Mouse (Mus musculus) urinary bladder, postnatal 10 days (tissue): ENCODE measurements around the gene Tenm2.

Experiments
- DNase-seq: peaks from one replicate; pipeline ENCODE4 v3.0.0; 2022; ENCODE audit warnings: low spot score

Gene Tenm2

DNA sequence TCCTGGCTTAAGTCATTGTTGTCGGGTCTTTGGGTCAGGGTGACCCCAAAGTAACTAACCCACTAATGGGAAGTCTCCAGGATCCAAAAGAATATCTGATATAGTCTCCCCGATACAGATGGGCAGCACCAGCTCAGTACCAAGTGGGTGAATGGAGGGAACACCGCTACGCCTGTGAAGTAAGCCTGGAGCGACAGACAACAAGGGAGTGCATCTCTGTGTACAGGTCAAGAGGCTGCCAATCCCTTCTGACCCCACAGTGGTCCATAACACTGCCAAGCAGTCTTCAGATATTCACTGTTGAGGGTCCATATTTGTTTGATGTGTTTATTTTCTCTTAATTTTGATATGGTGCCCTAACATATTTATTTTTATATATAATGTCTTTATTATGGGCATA is 754.7 kb downstream of the Tenm2 start:
- DNase-seq = no peak

DNA sequence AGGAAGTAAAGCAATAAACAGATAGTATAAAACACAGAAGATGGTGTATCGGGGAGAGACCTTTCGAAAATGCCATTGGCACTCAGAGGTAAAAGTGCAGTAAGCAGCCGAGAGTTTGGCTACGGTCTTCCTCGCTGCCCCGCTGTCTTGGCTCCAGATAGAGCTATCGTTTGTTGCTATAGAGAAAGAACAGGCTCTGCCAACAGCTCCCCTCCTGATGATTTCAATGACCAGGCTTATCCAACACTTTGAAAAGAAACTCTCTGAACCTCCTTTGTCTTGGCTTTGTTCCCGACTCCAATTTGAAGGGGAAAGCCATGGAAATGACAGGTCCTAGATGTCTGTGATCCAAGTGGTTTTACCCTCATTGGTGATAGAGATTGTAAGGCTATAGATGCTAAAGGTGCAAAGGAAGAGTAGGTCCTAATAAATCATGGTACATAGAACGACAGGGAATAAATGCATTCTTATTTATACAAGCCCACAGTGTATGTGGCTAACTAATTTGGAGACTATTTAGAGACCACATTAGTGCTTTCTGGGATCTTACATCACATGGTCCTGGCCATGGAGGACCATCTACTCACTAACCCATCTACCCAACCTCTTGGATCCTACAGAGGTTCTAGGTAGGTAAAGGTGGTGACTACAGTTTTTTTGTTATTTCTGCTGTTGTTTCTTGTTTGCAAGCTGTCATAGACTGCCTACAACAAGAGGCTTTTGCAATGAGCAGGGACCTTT is 765.8 kb downstream of the Tenm2 start:
- no peak for DNase-seq

DNA sequence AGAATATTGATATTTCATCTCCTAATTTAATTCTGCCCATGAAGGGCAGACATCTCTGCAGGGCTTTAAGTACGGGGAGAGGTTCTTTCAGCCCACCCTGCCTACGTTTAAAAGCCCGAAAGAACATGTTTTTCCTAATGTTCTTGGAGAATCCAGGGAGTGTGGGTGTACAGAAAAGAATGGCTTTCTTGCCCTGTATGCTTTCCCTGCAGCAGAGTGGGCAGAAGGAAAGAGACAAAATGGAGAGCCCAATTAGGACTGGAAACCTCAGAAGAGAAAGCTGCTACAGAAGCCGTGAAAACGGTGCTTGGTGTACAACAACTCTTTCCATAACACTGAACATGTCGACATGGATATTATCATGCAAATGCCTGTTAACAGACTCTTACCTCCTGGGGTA is 777.3 kb downstream of the Tenm2 start:
- DNase-seq = no peak

DNA sequence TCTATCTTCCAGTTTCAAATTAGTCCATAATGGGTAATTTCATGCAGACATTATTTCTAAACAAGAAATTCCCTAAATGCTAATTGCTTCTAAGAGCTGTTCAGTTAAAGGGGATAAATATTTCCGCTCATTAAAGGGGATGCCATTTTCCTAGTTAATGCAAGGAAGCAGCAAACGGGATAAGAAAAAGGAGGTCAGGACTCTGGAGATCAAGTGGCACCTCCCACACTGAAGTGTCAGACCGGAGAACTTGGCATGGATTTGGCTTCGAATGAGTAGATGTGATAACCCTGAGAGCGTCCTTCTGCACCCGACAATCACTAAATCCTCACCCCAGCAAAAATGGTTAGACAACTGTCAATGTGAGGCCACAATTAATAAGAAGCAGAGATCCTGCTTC is 781.7 kb downstream of the Tenm2 start:
- no peak for DNase-seq

DNA sequence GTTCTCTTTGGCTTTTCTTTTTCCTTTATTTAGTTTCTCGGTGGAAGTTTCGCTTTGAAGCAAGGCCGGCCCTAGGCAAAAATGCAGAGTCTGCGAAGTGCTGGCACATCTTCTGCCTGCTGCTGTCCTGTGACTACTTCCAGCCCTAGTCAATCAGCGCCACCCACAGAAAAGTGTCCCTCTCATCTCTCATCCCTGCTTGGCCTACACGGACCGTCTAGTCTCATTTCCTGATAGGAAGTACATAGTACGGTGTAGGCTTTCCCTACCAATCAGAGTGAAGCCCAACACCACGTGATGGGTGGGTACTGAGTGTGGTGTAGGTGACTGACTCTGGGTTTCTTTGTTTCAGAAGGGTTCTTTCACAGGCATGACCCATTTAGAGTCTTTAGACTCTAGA is 783.3 kb downstream of the Tenm2 start:
- DNase-seq = no peak

DNA sequence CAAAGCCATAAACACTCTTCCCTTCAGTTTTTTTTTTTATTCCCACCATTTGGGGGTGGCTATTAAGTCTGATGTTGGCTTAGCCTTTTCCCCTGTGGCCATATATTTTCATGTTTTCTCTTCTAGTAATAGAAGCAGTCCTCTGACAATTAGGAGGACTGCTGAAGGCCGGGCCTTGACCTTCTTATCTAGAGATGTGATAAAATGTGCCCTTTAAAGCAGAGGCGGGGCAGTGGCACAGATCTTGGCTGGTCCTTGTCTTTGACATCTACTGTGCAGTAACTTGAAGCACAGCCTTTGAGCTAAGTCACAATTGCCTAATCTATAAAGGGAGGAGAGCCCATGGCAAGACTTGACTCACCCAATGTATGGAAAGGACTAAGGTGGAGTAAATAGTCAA is 789.4 kb downstream of the Tenm2 start:
- DNase-seq = no peak

DNA sequence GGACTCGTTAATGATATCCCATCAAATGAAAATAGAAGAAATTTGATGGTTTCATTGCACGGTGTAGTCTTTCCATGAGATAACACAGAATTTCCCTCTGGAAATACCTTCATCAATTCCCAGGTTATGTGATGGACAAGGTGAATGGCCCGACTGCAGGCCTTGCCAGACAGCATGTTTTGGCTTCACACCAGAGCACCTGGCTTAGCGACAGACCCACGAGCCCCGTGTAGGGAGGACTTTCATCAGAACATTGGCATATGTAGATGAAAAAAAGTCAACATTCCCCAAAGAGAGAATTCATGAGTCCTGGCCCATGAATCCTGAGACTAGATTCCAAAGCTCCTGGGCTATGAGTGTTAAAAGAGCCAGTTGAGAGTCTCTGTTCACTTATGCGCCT is 791.9 kb downstream of the Tenm2 start:
- DNase-seq = no peak

DNA sequence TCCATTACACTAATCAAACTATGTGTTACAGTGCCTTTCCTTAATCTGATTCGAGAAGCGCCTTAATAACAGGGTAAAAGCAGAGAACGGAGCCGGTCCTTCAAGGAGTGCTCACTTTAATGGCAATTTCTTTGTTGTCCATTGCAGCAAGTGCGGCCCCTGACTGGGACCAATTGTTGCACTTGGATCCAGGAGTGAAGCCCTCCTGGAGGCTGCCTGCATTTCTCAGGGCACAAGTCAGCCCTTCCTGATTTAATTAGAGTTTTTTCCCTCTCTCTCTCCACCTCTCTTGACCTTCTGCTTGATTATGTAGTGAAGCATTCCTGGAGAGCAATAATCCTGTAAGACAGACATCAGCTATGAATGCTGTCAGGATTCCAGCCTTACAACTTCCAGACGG is 794.0 kb downstream of the Tenm2 start:
- DNase-seq = no peak

DNA sequence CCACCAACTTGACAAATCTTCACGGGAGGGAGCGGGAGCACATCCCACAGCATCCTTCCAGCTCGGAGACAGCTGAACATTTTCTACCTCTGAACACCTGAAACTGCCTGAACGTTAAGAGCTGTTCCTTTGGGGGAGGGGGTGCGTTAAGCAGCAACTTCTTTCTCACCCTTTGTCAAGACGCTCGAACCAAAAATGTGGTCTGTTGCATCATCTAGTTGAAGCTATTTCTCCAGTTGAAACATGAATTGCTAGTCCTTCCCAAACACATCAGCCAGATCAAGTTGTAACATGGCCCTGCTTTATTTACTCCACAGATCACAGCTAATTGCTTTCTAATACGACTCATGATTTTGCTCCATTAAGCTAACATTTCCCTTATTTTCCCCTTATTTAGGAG is 799.5 kb downstream of the Tenm2 start:
- no peak for DNase-seq

DNA sequence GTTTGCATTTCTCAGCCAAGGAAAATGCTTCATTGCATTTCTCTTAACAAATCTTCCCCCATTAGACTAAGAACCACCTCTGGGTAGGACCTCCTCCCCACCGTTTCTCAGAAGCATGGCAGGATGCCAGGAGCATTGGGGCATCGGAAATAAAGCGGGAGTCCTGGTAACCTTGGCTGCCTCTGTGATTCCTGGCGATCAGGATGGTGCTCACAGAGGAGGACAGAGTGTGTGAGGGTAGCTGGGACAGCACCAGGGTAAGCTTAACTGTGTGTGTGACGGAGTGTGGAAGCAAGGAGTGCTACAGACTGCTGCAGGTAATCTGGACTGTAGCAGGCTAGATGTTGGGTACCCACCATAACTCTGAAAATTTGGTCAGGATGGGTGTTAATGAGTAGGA is 806.8 kb downstream of the Tenm2 start:
- no peak for DNase-seq

DNA sequence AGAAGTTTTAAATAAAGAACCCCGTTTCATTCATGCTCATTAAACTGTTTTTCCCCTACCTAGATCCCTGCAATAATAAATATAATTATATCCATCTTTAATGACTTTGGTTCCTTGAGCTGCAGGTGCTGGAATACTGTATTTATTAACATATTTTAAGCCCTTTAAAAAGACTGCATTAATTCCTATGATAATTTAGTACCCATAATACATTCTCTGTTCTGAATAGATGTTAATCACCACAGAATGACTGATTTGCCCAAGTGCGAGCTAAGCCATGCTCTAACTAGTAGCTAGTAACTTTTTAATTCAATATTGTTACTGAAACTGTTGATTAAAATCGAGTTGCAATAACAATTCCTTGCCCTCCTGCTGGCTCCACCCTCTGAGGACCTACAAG is 810.8 kb downstream of the Tenm2 start:
- no peak for DNase-seq

DNA sequence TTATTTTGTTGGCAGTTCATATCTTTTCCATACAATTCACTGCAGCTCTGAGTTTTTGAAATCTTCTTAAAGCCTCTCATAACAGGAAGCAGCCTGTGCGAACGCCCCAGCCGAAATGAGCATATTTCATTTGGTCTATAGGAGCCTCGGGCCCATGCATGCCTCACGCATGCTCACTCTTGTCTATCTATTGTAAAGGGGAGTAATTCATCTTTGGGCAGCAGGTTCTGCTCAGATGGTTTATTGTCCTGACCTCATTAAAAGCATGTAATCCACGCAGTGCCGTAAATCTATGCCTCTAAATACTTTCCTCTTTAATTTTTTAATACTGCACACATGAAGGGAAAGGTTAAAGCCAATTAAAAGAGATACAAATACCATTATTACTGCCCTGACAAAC is 815.7 kb downstream of the Tenm2 start:
- no peak for DNase-seq

DNA sequence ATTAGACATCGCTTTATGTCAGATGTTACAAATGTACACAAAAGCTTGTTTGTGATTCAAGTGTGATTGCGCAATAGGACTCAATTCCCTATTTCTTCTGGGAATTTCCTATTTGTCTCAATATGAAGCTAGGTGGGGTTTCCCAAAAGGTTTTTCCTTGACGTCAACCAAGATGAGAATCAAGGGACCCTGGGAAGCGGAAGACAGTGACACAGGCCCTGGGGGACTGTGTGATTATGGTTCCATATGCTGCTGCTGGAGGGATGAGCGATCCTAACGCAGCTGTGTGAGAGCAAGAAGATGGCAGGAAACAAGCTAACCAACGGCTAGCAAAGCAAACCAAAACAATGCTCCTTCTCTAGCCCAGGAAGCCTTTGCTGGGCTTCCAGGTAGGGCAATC is 820.5 kb downstream of the Tenm2 start:
- DNase-seq = no peak

DNA sequence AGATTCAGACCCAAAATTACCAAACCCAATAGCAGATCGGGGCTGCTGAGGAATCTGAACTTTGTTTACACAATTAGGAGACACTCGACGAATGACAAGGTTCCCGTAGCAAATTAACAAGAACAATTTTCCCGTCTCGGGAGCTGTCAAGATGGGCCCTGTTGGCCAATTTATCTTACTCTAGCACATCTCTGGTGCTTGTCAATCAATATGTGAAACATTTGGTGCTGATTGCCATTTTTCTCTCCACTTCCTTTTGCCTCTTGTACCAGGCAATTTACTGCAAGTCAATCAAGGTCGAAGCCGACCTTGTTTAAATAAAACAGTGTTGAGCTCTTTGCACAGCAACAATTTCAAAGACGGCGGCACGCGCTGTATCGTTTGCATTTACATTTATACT is 824.9 kb downstream of the Tenm2 start:
- no peak for DNase-seq

DNA sequence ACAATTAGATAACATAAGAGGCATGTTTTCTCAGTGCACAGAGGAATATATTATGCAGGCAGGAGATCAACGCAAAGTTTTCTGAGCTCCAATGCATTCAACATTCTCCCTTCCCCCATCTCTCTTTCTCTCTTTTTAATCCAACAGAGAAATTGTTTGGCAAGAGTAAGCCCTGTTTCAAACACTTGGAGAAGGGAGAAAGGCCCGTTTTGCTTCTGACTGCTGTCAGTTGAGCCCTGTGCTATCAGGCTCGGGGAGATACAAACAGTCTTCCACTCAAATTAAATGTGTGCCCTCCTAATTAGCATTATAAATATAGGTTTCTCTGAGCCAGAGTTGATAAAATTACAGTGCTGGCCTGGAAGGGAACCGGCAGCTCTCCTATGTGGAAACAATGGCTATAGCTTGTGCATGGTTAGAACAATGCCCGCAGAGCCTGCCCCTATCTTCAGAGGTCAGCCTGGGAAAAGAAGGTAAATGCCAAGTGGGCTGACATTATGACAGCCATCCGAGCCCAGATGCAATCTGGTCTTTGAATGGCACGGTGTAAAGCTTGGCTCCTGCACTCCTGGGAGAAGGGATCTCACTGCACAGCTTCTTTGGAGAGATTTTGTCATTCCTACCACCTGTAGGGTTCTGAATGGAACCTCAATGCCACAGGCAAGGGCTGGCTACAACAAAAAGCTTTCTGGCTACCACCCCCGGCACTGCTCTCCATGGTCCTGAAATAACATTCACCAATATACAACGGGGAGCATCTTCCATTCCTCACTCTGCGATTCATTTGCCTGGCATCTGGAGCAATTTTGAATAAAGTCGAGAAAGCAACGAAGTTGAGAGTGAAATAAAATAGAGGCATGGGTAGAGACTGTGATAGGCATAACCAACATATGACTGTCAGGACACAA is 839.7 kb downstream of the Tenm2 start:
- no peak for DNase-seq

DNA sequence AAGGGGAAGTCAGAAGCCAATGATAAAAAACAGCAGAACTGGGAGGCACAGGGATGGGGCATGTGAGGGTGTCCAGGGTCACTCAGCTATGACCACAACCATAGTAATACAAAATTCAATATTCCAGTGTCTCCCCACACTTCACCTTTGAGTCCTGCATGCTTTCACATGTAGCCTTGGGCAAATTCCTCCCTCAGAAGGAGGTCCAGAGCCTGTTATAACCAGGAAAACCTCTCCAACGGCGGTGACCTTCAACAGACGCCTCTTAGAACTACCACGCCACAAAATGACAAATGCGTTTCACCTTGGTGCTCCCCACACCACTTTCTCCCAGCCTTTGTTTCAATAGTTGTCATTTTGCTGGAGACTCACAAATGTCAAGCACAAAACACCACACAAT is 851.1 kb downstream of the Tenm2 start:
- DNase-seq = no peak

DNA sequence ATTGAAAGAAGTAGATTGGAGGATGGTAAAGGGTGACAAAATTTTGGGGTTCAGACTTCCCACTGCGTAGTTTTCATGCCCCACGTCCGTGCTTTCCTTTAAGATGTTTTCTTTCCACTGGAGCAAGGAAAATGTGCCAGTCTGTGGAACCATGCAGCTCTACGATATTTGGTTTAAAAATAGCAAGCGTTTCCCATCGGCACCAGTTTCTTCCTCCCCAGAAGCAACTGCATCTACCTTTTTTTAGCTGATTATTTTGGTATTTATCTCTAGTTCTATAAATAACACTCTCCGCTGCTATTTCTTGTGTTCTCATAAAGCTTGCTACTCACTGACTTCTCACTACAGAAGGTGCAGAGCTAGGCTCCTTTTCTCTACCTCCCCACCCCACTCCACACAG is 864.0 kb downstream of the Tenm2 start:
- DNase-seq = no peak

DNA sequence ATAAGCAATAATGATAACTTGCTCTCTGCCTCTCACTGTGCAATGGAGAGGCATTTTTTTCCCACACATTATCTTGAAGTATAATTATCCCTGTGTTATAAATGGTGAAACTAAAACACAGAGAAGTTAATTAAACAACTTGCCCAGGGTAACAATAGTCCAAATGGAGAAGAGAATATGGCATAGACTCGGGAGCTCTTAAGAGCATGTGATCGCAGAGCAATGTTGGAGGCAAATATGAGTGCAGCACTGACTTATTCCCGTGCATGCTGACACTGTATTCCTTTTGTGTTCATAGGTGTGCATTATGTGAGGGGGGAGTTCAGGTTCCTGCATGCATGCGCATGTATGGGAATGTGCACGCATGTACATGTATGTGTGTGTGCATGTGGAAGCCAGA is 870.7 kb downstream of the Tenm2 start:
- DNase-seq = no peak

DNA sequence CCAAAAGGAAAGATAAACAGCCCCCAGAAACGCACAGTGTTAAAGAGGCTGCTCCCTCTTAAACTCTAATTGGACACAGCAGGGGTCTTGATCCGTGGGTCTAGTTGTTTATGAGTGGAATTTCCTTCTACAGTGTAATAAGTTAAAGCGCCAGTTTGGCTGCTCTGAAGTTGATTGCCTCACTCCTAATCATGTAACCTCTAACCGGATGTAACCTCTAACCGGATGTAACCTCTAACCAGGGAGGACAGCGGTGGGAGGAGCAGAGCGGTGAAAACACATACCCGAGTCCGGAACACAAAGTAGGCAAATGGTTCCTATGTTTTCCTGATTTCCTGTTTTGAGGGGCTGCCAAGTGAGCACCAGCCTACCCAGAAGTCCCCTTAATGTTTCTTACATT is 871.3 kb downstream of the Tenm2 start:
- no peak for DNase-seq

DNA sequence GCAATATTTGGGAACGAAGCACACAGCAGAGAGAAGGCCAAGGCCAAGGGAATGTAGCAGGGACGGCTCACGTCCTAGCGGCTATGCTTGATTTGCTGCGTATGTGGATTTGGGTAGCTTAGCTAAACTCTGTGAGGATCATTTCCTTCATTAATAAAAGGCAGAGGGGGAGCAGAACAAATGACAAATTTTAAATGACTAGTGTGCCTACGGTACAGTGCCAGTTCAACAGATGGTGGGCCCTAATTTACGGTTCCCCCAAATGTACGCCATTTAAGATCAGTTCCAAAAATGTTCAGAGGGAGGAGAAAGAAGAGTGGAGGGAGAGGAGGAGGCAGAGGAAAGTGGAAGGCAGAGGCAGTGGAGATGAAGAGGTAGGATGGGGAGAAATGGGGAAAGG is 873.2 kb downstream of the Tenm2 start:
- DNase-seq = no peak

DNA sequence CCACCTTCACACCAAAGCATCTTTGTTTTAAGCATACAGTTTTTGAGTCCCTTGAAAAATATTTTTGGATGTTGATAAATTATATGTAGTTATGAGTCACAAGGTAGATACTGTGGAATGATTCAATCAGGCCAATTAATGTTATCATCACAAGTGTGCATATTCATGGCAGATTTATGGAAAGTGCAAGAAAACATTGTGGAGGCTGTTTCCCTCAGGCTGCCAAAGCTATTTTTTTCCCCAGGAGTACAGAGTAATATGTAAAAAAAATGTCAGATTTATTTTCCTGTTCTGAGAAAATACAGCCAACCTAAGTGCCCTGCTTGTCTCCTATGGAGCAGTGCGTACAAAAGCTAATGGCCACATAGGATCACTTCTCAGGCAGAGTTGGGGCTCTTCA is 882.5 kb downstream of the Tenm2 start:
- no peak for DNase-seq

DNA sequence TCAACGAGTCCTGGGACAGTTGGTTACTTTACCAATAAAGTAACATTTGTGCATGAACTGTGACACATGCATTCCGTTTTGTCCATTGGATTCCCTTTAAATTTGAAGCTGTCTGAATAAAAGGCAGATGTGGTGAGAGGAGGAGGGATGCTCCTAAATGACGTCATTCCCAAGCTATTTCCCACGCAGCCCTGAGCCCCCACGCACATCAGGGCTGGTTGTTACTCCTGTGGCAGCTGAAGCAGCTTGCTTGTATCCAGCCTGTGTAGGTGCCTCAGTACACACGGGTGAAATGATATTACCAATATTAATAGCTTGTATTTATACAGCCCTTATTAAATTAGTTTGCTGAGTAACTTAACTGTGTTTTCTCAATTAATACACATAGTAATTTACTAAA is 884.0 kb downstream of the Tenm2 start:
- no peak for DNase-seq

DNA sequence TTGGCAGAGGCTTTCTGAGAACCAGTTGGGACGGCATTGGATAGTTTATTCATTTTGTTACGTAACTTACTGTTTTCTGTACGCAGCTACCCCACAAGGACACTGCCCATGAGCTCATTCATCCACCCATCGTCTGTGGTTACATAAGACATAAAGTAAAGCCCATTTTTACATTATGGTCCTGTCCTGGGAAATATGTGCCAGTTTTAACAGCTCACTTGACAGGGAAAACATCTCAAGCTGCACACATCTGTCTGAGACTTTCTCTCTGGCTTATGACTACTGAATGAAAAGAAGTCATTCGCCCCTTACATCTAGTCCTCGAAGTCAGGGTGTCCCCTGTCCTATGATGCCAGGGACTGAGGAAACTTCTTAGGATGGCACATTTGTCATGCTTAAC is 884.4 kb downstream of the Tenm2 start:
- no peak for DNase-seq

DNA sequence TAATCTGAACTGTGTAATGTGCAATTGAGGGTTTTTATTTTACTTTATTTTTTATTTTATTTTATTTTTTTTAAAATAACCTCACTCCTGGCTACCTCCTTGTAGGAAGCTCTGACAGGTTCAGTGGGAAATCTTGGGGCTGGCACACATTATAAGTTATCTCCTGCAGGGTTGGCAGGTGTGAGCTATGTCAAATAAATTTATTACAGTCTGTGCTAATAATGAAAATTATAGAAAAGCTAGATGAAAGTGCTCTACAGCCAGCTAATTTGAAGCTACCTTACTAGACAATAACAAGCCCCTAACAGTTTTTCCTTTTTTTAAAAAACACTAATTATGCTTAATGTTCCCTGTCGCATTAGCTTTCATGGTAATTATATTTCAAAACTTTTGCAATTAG is 885.5 kb downstream of the Tenm2 start:
- DNase-seq = no peak
